Mouse (Mus musculus) gastrocnemius, postnatal 36 days (tissue): ENCODE measurements around the gene Kcna10. TPM values are rescaled to one million over a fixed set of nuclear protein-coding genes. Genes with fewer than 3 reads are reported as not detected.

Source experiments
- DNase-seq, 2 experiments: peaks; one replicate each; pipeline ENCODE4 v3.0.0; 2022
- intact Hi-C: fragments of 180-260 bp; cut with DNase I; formaldehyde crosslinking; loops from one replicate; pipeline ENCODE4 v1.15.1; 2025
- total RNA-seq, 2 experiments: library from RNA; stranded (reverse); gene quantifications; 2 replicates each; pipeline ENCODE4 v1.2.3; 2021

Gene Kcna10
- total RNA-seq, 2 experiments from 2014 or later, result not detected

GRCm38 (mm10) chr3:107188226-107188899 lies 5.5 kb downstream of the Kcna10 start:
- intact Hi-C loops, result loop anchor here (1.0 kb wide), 1 partner anchor 92 kb away; no protein-coding TSS in a partner anchor
- DNase-seq, result no peak

GRCm38 (mm10) chr3:107201310-107202180 lies 18.7 kb downstream of the Kcna10 start:
- intact Hi-C loops, result loop anchor here (10.0 kb wide), 1 partner anchor 263 kb away; no protein-coding TSS in a partner anchor
- no peak for DNase-seq

- intact Hi-C loops, result loop anchor here (10.0 kb wide), 1 partner anchor 260 kb away; no protein-coding TSS in a partner anchor
- no peak for DNase-seq
Measured at GRCm38 (mm10) chr3:107204413-107204812, 21.6 kb downstream of the Kcna10 start.

GRCm38 (mm10) chr3:107205170-107205569 lies 22.3 kb downstream of the Kcna10 start:
- intact Hi-C loops, result loop anchor here (10.0 kb wide), 1 partner anchor 260 kb away; no protein-coding TSS in a partner anchor
- no peak for DNase-seq

GRCm38 (mm10) chr3:107205994-107206393 lies 23.1 kb downstream of the Kcna10 start:
- intact Hi-C loops, result loop anchor here (10.0 kb wide), 1 partner anchor 259 kb away; no protein-coding TSS in a partner anchor
- peak; percentile 46 to 66 for DNase-seq

- intact Hi-C loops, result loop anchor here (10.0 kb wide), 1 partner anchor 258 kb away; no protein-coding TSS in a partner anchor
- no peak for DNase-seq
Measured at GRCm38 (mm10) chr3:107206490-107207150, 23.8 kb downstream of the Kcna10 start.

GRCm38 (mm10) chr3:107207625-107208253 lies 24.9 kb downstream of the Kcna10 start:
- intact Hi-C loops, result loop anchor here (10.0 kb wide), 1 partner anchor 257 kb away; no protein-coding TSS in a partner anchor
- no peak for DNase-seq

- intact Hi-C loops, result no loop called here
- DNase-seq, result no peak
Measured at GRCm38 (mm10) chr3:107214606-107215005, 31.8 kb downstream of the Kcna10 start.

- intact Hi-C loops, result no loop called here
- no peak for DNase-seq
Measured at GRCm38 (mm10) chr3:107216400-107217100, 33.7 kb downstream of the Kcna10 start.

GRCm38 (mm10) chr3:107217101-107217480 lies 34.2 kb downstream of the Kcna10 start:
- DNase-seq, result no peak
- intact Hi-C loops, result no loop called here

GRCm38 (mm10) chr3:107218572-107218971 lies 35.7 kb downstream of the Kcna10 start:
- DNase-seq, result no peak
- intact Hi-C loops, result no loop called here

GRCm38 (mm10) chr3:107221608-107222007 lies 38.8 kb downstream of the Kcna10 start, which contains the start of gene Cym:
Cym (minus strand) TSS chr3:107221732.
- DNase-seq, result no peak
- intact Hi-C loops, result no loop called here

- intact Hi-C loops, result no loop called here
Measured at GRCm38 (mm10) chr3:107223230-107223629, 40.4 kb downstream of the Kcna10 start.

GRCm38 (mm10) chr3:107225820-107226219 lies 43.0 kb downstream of the Kcna10 start:
- intact Hi-C loops, result no loop called here
- no peak for DNase-seq

More at GRCm38 (mm10) chr3:107223230-107223629, 40.4 kb downstream of the Kcna10 start:
- DNase-seq, result no peak

GRCm38 (mm10) chr3:107229221-107229620 lies 46.4 kb downstream of the Kcna10 start:
- intact Hi-C loops, result no loop called here

GRCm38 (mm10) chr3:107229822-107230221 lies 47.0 kb downstream of the Kcna10 start:
- DNase-seq, result no peak
- intact Hi-C loops, result loop anchor here (10.0 kb wide), 1 partner anchor 125 kb away; no protein-coding TSS in a partner anchor

More at GRCm38 (mm10) chr3:107229221-107229620, 46.4 kb downstream of the Kcna10 start:
- DNase-seq, result no peak

GRCm38 (mm10) chr3:107230527-107230926 lies 47.7 kb downstream of the Kcna10 start, which contains the start of gene A630076J17Rik:
A630076J17Rik (plus strand) TSS chr3:107230614.
- intact Hi-C loops, result loop anchor here (10.0 kb wide), 1 partner anchor 124 kb away; no protein-coding TSS in a partner anchor
- DNase-seq, result no peak

- DNase-seq, result no peak
- intact Hi-C loops, result loop anchor here (10.0 kb wide), 1 partner anchor 124 kb away; no protein-coding TSS in a partner anchor
Measured at GRCm38 (mm10) chr3:107231202-107231601, 48.3 kb downstream of the Kcna10 start.

- intact Hi-C loops, result loop anchor here (2.0 to 10.0 kb wide), 2 partner anchors 41 to 121 kb away; no protein-coding TSS in a partner anchor
- DNase-seq, result peak; percentile 76 to 78
Measured at GRCm38 (mm10) chr3:107233351-107233813, 50.5 kb downstream of the Kcna10 start.
